Mouse (Mus musculus) heart, embryonic 16.5 days (tissue): Measurements from ENCODE around the gene Sptbn4. TPM values are rescaled to one million over a fixed set of nuclear protein-coding genes. Genes with fewer than 3 reads are reported as not detected.

ENCODE experiments used
- ATAC-seq: fragments of 200-750 bp; cut with Nextera tagmentation; replicated peaks from 2 replicates; pipeline ENCODE4 v1.8.0; 2017; ENCODE audit warnings: moderate number of reproducible peaks; ENCODE audit not compliant: insufficient read depth, low FRiP score; ENCODE audit errors: extremely low read depth
- H3K27ac ChIP-seq: fragments of 300-500 bp; sonication (generic); 2 replicates; pipeline ENCODE4 v1.5.1; 2014; ENCODE audit warnings: mild to moderate bottlenecking, low read length, control low read depth, moderate library complexity
- H3K27me3 ChIP-seq: fragments of 300-500 bp; sonication (generic); 2 replicates; pipeline ENCODE4 v1.6.1; 2014; ENCODE audit warnings: low read length, mixed read lengths; ENCODE audit not compliant: control insufficient read depth, insufficient read depth
- H3K36me3 ChIP-seq: fragments of 300-500 bp; sonication (generic); 2 replicates; pipeline ENCODE4 v1.6.1; 2014; ENCODE audit not compliant: control insufficient read depth, insufficient read depth
- H3K4me1 ChIP-seq: fragments of 300-500 bp; sonication (generic); 2 replicates; pipeline ENCODE4 v1.6.1; 2014; ENCODE audit warnings: low read length, mixed read lengths; ENCODE audit not compliant: control insufficient read depth, insufficient read depth
- H3K4me2 ChIP-seq: fragments of 300-500 bp; sonication (generic); 2 replicates; pipeline ENCODE4 v1.6.1; 2014; ENCODE audit warnings: low read depth, mild to moderate bottlenecking, control low read depth, low read length
- H3K4me3 ChIP-seq: fragments of 300-500 bp; sonication (generic); 2 replicates; pipeline ENCODE4 v1.5.1; 2014; ENCODE audit warnings: mild to moderate bottlenecking, control low read depth, low read length
- H3K9ac ChIP-seq: fragments of 300-500 bp; sonication (generic); 2 replicates; pipeline ENCODE4 v1.6.1; 2014; ENCODE audit warnings: low read length, control low read depth
- H3K9me3 ChIP-seq: fragments of 300-500 bp; sonication (generic); replicated peaks from 2 replicates; pipeline ENCODE4 v1.6.1; 2016; ENCODE audit warnings: low read length; ENCODE audit not compliant: control insufficient read depth
- WGBS: fragments of 180-500 bp; shearing (Covaris S2); extraction: QIAGEN DNeasy Blood & Tissue Kit; methylation state at CpG from one replicate; pipeline ENCODE4 v1.1.7; 2014; 5-methylcytosine and 5-hydroxymethylcytosine counted together
- polyA plus RNA-seq: library from polyadenylated mRNA; unstranded; fragments of >200 nt; fragmentation: Nextera tagmentation; extraction: Ambion mirVana; gene quantifications from 2 replicates; pipeline ENCODE4 v1.2.1, GENCODE M21; 2015

Gene Sptbn4
- polyA plus RNA-seq, 1 experiment from 2014 or later: 0.43 TPM

GRCm38 (mm10) chr7:27487740-27488268 is 40.3 kb upstream of the Sptbn4 start:
- 1% methylated on average over 13 of the region's 13 CpGs for WGBS
- Histone ChIP-seq H3K4me1 (peaks cover 45% of the 10 kb centered on the region), H3K27ac (peak overlapping the region; percentile 93), H3K36me3 (peaks cover 12% of the 10 kb centered on the region), H3K4me3 (peak overlapping the region; percentile 76), H3K9me3 (no peaks in the 10 kb centered on the region), H3K9ac (peak overlapping the region; percentile 79), H3K4me2 (peak overlapping the region; percentile 79), H3K27me3 (no peaks in the 10 kb centered on the region)
- ATAC-seq: no peak

- H3K27ac ChIP-seq: peak within 1 kb of the TSS; percentile 93
- peaks cover 40% of the 10 kb centered on the region for H3K4me1 ChIP-seq
- no peaks in the 10 kb centered on the region for H3K27me3 ChIP-seq
- H3K4me2 ChIP-seq: peak within 1 kb of the TSS; percentile 82
- no peaks in the 10 kb centered on the region for H3K9me3 ChIP-seq
- WGBS: under 1% methylated on average over 80 of the region's 80 CpGs
- peak within 1 kb of the TSS; percentile 79 for H3K9ac ChIP-seq
- H3K36me3 ChIP-seq: peaks cover 12% of the 10 kb centered on the region
- ATAC-seq: peak; percentile 87
- peak within 1 kb of the TSS; percentile 76 for H3K4me3 ChIP-seq
These were observed 39.5 kb upstream of the Sptbn4 start, which contains the start of gene Sertad1 for GRCm38 (mm10) chr7:27486770-27487697. TSS of gene Sertad1 (plus strand) at chr7:27486910.

- Histone ChIP-seq H3K4me1 (peaks cover 36% of the 10 kb centered on the region), H3K27me3 (no peaks in the 10 kb centered on the region), H3K9me3 (no peaks in the 10 kb centered on the region), H3K9ac (peak overlapping the region; percentile 71), H3K4me3 (peak overlapping the region; percentile 76), H3K36me3 (peaks cover 12% of the 10 kb centered on the region), H3K27ac (peak overlapping the region; percentile 93), H3K4me2 (peak overlapping the region; percentile 82)
- 2% methylated on average over 13 of the region's 13 CpGs for WGBS
- ATAC-seq: no peak
These were observed 38.8 kb upstream of the Sptbn4 start for GRCm38 (mm10) chr7:27486102-27486769.

- no peak overlapping the region for H3K4me3 ChIP-seq
These were observed 36.4 kb upstream of the Sptbn4 start for GRCm38 (mm10) chr7:27483860-27484259.

GRCm38 (mm10) chr7:27481627-27481969 is 34.1 kb upstream of the Sptbn4 start:
- Histone ChIP-seq H3K4me3 (peak overlapping the region; percentile 41), H3K4me1 (peaks cover 14% of the 10 kb centered on the region)
- WGBS: 0% methylated on average over 7 of the region's 12 CpGs

More at GRCm38 (mm10) chr7:27483860-27484259, 36.4 kb upstream of the Sptbn4 start:
- WGBS: 87% methylated on average over 4 of the region's 4 CpGs
- H3K4me2 ChIP-seq: no peak overlapping the region
- H3K27ac ChIP-seq: no peak overlapping the region
- H3K27me3 ChIP-seq: no peaks in the 10 kb centered on the region
- peaks cover 22% of the 10 kb centered on the region for H3K4me1 ChIP-seq
- no peaks in the 10 kb centered on the region; the same call in 1 of the 2 replicates for H3K36me3 ChIP-seq
- no peak for ATAC-seq
- H3K9me3 ChIP-seq: no peaks in the 10 kb centered on the region
- no peak overlapping the region for H3K9ac ChIP-seq

GRCm38 (mm10) chr7:27480927-27481626 is 33.6 kb upstream of the Sptbn4 start:
- Histone ChIP-seq H3K4me1 (peaks cover 17% of the 10 kb centered on the region), H3K27me3 (no peaks in the 10 kb centered on the region), H3K4me2 (peak overlapping the region; percentile 68), H3K27ac (peak overlapping the region; percentile 87), H3K9me3 (no peaks in the 10 kb centered on the region), H3K4me3 (peak overlapping the region; percentile 41), H3K36me3 (peaks cover 11% of the 10 kb centered on the region), H3K9ac (peak overlapping the region; percentile 66)
- WGBS: 14% methylated on average over 11 of the region's 11 CpGs
- ATAC-seq: no peak

More at GRCm38 (mm10) chr7:27481627-27481969, 34.1 kb upstream of the Sptbn4 start:
- peak overlapping the region; percentile 68 for H3K4me2 ChIP-seq
- peak; percentile 93 for ATAC-seq
- H3K9ac ChIP-seq: peak overlapping the region; percentile 66
- peak overlapping the region; percentile 87 for H3K27ac ChIP-seq
- H3K9me3 ChIP-seq: no peaks in the 10 kb centered on the region
- H3K36me3 ChIP-seq: peaks cover 8% of the 10 kb centered on the region
- no peaks in the 10 kb centered on the region for H3K27me3 ChIP-seq

GRCm38 (mm10) chr7:27480506-27480905 is 33.0 kb upstream of the Sptbn4 start:
- Histone ChIP-seq H3K4me1 (peaks cover 19% of the 10 kb centered on the region), H3K27ac (peak overlapping the region; percentile 87), H3K4me2 (peak overlapping the region; percentile 68; the same call in 1 of the 2 replicates), H3K9ac (peak overlapping the region; percentile 14; the same call in 1 of the 2 replicates), H3K36me3 (peaks cover 11% of the 10 kb centered on the region), H3K27me3 (no peaks in the 10 kb centered on the region), H3K9me3 (no peaks in the 10 kb centered on the region), H3K4me3 (no peak overlapping the region)
- no peak for ATAC-seq
- WGBS: 54% methylated on average over 3 of the region's 3 CpGs

GRCm38 (mm10) chr7:27479750-27480149 is 32.3 kb upstream of the Sptbn4 start:
- H3K27me3 ChIP-seq: no peaks in the 10 kb centered on the region
- H3K27ac ChIP-seq: no peak overlapping the region
- no peak overlapping the region for H3K4me2 ChIP-seq
- peaks cover 24% of the 10 kb centered on the region for H3K4me1 ChIP-seq
- no peak overlapping the region for H3K4me3 ChIP-seq
- H3K9ac ChIP-seq: no peak overlapping the region
- ATAC-seq: no peak
- no peaks in the 10 kb centered on the region for H3K9me3 ChIP-seq
- 89% methylated on average over 1 of the region's 1 CpGs for WGBS
- H3K36me3 ChIP-seq: peaks cover 11% of the 10 kb centered on the region
